Mouse (Mus musculus): ENCODE measurements around the gene Cmc1.

The Cmc1 gene

DNA sequence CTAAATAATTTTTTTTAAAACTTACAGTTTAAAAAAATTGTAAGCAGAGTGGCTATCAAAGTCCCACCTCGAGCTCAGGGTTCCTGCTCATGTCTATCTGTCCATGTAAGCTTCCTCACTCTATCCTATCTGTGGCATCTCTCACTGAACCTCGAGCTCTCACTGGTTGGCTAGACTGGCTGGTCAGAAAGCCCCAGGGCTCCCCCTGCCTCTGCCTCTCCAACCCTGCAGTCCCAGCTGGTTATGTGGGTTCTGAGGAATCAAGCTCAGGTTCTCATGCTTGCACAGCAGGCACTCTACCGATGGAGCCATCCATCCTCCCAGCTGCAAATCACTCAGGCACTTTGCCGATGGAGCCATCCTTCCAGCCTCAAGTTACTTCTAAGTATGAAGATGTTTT lies 120.5 kb downstream of the Cmc1 start:
- DNase-seq (ENCODE audit: low spot score) = no peak

DNA sequence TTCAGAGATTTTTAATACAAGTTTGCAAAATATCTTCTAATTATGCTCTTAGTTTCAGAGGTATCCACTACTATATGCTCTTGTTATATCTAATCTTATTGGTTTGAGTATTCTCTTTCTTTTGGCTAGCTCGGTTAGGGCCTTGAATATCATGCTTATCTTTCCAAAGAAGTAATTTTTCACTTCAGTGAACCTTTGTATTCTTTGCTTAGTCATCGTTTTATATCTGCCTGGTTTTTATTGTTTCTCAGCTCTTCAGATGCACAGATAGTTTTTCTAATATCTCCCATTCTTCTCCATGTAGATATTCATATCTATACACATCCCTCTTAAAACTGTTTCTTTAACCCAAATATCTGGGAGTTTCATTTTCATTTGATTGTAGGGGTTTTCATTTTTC lies 125.0 kb downstream of the Cmc1 start:
- no peak for DNase-seq (ENCODE audit: low spot score)

Data from T-cell, adult 2 months (primary cell).